Mouse (Mus musculus): Measurements from ENCODE around the gene Agps.
A peak's percentile ranks its signal among the peaks of the same experiment; 100 is the strongest.

The Agps gene

GRCm38 (mm10) chr2:75828931-75829610 is 2.9 kb upstream of the Agps start:
- DNase-seq (ENCODE audit: low spot score in 2 of 2) = no peak

- DNase-seq (ENCODE audit: low spot score in 2 of 2) = no peak
These were observed 1.7 kb upstream of the Agps start for GRCm38 (mm10) chr2:75830233-75830632.

- no peak for DNase-seq (ENCODE audit: low spot score in 2 of 2)
These were observed 804 bp downstream of the Agps start for GRCm38 (mm10) chr2:75832781-75833180.

GRCm38 (mm10) chr2:75834492-75834891 is 2.5 kb downstream of the Agps start:
- no peak for DNase-seq (ENCODE audit: low spot score in 2 of 2)

- no peak for DNase-seq (ENCODE audit: low spot score in 2 of 2)
These were observed 10.3 kb downstream of the Agps start for GRCm38 (mm10) chr2:75842302-75842701.

GRCm38 (mm10) chr2:75847708-75848107 is 15.7 kb downstream of the Agps start:
- DNase-seq (ENCODE audit: low spot score in 2 of 2) = no peak

- DNase-seq (ENCODE audit: low spot score in 2 of 2) = no peak
These were observed 20.5 kb downstream of the Agps start for GRCm38 (mm10) chr2:75852483-75852882.

GRCm38 (mm10) chr2:75854136-75854535 is 22.2 kb downstream of the Agps start:
- no peak for DNase-seq (ENCODE audit: low spot score in 2 of 2)

- DNase-seq (ENCODE audit: low spot score in 2 of 2) = no peak
These were observed 29.1 kb downstream of the Agps start for GRCm38 (mm10) chr2:75861115-75861514.

- DNase-seq (ENCODE audit: low spot score in 2 of 2) = no peak
These were observed 37.6 kb downstream of the Agps start for GRCm38 (mm10) chr2:75869604-75870003.

GRCm38 (mm10) chr2:75874008-75874559 is 42.1 kb downstream of the Agps start:
- no peak for DNase-seq (ENCODE audit: low spot score in 2 of 2)

- DNase-seq (ENCODE audit: low spot score in 2 of 2) = no peak
These were observed 47.8 kb downstream of the Agps start for GRCm38 (mm10) chr2:75879791-75880190.

GRCm38 (mm10) chr2:75883543-75883942 is 51.6 kb downstream of the Agps start:
- peak; percentile 29 to 71 for DNase-seq (ENCODE audit: low spot score in 2 of 2)

- no peak for DNase-seq (ENCODE audit: low spot score in 2 of 2)
These were observed 60.0 kb downstream of the Agps start for GRCm38 (mm10) chr2:75891981-75892380.

- no peak for DNase-seq (ENCODE audit: low spot score in 2 of 2)
These were observed 63.7 kb downstream of the Agps start for GRCm38 (mm10) chr2:75895711-75896110.

- no peak for DNase-seq (ENCODE audit: low spot score in 2 of 2)
These were observed 68.3 kb downstream of the Agps start for GRCm38 (mm10) chr2:75900281-75900680.

- DNase-seq (ENCODE audit: low spot score in 2 of 2) = no peak
These were observed 69.9 kb downstream of the Agps start for GRCm38 (mm10) chr2:75901869-75902268.

- no peak for DNase-seq (ENCODE audit: low spot score in 2 of 2)
These were observed 75.2 kb downstream of the Agps start for GRCm38 (mm10) chr2:75907142-75907541.

- no peak for DNase-seq (ENCODE audit: low spot score in 2 of 2)
These were observed 83.1 kb downstream of the Agps start for GRCm38 (mm10) chr2:75915040-75915439.

GRCm38 (mm10) chr2:75923807-75924340 is 91.9 kb downstream of the Agps start:
- DNase-seq (ENCODE audit: low spot score in 2 of 2) = no peak

- DNase-seq (ENCODE audit: low spot score in 2 of 2) = no peak
These were observed 94.1 kb downstream of the Agps start for GRCm38 (mm10) chr2:75926061-75926460.

GRCm38 (mm10) chr2:75928011-75928410 is 96.0 kb downstream of the Agps start:
- no peak for DNase-seq (ENCODE audit: low spot score in 2 of 2)

- peak in 1 of 2 experiments; percentile 16 for DNase-seq (ENCODE audit: low spot score in 2 of 2)
These were observed 97.2 kb downstream of the Agps start for GRCm38 (mm10) chr2:75929141-75929540.

All from cerebellum, postnatal 4 days (tissue).